Mouse (Mus musculus): ENCODE measurements at regions not wholly inside any gene's neighbourhood (a gene's known extent, or its start where the extent isn't known, plus 50 kb on each side); places are given as distances from the start of the nearest gene placed in this dataset.

DNA sequence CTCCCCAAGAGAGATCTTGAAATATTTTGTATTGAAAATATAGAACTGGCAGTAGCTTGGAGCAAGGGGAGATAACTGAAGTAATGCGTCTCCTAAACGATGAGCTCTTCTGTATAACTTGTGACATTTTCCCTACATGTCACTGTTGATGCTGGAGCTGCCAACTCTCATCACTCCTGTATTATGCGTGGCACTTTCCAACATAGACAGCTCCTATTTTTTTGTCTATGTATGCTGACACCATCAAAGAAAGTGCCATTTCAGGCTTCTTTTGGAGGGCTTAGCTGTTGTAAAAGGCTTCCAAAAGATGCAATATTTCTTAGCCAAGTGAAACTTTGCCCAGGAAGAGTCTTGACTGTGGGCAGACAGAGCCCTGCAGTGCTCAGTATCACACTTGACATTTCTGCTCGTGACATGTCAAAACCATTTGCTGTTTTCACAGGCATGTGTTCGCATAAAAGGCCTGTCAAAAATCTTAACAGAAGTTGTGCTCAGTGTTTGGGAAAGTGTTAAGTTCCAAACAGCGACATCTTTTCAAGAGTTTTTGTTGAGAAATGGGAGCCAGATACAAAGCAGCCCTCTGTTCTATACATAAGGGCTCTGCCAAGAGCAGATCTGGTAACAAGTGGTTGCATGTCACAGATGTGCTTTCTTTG lies 53.6 kb upstream of the Otol1 start:
- no peak for DNase-seq

DNA sequence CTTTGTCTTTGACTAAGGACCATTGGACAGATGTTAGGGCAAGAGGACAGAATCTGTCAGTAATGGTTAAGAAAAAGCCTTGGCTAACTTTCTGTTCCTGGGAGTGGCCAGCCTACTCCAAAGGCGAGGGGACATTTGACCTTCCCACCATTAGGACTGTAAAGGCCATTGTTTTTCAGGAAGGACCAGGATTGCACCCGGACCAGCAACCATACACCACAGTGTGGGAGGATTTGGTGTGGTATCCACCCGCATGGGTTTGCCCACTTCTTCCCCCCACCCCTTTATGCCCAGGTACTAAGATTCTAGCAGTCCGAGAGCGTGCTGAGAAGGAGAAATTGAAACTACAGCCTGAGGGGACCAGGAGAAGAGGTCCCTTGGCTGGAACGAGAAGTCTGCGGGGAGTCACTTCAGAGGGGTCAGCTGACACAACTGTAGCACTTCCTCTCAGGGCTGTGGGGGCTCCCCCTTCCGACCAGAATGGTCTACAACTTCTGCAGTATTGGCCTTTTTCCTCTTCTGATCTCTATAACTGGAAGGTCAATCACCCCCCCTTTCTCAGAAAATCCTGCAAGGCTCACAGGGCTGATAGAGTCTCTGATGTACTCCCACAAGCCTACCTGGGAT lies 63.2 kb upstream of the Sptssb start:
- DNase-seq = no peak

DNA sequence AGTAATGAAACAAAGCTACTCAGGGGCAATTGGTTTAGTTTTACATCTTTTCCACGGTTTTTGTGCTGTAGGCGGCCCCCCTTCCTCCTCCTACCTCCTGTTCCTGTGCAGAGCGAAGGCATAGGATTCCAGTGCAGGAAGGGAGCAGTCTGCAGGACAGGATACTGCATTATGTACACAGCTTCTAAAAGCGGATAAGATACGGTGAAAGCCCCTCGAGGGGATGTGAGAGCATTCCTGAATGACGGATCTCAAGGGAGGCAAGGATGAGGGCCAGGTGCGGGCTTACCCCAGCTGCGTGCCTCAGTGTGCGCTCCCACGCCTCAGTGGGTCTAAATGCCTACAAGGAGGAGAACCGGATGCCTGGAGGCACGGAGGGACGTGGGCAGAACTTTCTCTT lies 53.1 kb upstream of the Sptssb start:
- DNase-seq = no peak

DNA sequence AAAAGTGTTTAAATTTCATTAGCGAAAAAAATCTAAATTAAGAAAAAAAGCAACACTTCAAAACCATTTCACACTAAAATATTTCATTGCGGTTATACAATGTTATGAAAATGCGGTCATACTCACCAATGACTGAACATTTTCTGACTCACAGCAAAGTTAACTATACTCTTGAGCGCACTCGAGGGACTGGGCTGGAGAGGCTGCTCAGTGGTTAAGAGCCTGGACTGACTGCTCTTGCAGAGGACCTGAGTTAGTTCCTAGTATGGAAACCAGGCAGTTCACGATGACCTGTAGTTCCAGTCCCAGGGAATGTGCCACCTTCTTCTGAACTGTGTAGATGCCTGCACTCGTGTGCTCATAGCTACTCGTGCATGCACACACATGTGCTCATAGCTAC lies 50.3 kb upstream of the Sptssb start:
- DNase-seq = peak; percentile 56
